Mouse (Mus musculus) right cerebral cortex, postnatal 14 days (tissue): Measurements from ENCODE around the gene Ptch2.

ENCODE experiments used
- DNase-seq: peaks from one replicate; pipeline ENCODE4 v3.0.0; 2022

Gene Ptch2

DNA sequence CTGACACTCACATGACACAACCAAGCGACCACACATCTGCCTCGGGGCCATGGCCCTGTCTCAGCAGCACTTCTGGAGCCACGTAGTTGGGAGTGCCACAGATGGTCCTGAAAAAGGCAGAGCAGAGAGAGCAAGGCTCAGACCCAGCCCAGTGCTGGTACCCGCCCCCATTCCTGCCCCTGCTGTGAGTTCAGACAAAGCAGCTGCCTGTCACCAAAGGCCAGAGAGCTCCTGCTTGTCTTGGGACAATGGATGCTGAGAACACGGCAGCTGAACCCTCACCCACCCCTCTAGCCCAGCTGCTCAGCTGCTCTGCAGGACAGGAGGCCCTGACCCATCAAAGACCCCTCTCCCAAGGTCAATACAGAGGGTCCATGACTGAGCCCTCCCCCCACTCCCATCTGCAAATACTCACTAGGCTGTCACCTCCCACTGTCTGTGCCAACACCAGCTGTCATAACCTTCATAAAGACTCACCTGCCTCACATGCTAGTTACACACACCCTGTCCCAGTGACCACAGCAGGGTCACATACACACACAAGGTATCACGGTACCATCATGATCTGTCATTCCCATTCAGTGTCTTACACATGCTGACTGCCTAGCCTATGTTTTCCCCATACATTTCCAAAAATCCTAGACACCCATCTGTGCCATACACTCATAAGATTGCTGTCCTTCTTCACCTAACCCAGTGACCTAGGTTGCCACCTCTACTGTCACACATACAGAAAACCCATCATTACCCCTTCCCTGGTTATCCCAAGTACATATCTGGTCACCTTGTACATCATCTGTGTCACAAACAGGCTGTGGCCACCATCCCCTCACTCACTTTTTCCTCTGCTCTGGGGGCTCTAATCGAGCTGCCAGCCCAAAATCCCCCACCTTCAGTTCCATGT lies 36.3 kb downstream of the Ptch2 start:
- DNase-seq, result no peak

DNA sequence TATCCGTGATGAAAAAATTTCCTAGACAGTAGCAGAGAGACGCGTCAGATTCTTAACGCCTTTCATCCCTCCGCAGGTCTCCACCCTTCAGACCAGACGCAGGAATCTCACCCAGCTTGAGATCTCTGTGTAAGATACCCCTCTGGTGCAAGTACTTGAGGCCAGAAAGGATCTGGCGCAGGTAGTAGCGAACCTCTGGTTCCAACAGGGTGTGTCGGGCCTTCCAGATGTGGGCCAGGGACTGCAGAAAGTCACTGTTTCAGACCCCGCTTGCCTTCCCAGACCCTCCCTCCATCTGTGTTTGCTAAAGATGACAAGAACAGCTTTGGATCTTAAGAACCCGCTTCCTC lies 36.9 kb downstream of the Ptch2 start:
- no peak for DNase-seq

DNA sequence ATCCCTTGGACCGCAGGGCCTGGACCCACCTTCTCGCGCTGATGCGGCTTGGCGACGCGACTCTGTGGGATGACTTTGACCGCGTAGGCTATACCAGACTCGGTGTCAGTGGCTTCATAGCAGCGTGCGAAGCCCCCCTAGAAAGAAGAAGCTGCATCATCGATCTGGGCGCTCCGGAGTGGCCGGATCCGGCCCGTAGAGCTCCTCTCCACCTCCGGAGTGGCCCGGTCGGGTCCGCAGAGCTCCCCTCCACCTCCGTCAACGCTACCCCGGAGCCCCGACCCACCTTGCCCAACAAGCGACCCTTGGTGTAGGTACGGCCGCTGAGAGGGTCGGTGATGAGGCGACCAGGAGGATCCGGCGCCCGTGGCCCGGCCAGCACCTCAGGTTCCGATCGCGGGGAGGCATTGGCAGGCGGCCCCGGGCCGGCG lies 37.5 kb downstream of the Ptch2 start:
- no peak for DNase-seq

DNA sequence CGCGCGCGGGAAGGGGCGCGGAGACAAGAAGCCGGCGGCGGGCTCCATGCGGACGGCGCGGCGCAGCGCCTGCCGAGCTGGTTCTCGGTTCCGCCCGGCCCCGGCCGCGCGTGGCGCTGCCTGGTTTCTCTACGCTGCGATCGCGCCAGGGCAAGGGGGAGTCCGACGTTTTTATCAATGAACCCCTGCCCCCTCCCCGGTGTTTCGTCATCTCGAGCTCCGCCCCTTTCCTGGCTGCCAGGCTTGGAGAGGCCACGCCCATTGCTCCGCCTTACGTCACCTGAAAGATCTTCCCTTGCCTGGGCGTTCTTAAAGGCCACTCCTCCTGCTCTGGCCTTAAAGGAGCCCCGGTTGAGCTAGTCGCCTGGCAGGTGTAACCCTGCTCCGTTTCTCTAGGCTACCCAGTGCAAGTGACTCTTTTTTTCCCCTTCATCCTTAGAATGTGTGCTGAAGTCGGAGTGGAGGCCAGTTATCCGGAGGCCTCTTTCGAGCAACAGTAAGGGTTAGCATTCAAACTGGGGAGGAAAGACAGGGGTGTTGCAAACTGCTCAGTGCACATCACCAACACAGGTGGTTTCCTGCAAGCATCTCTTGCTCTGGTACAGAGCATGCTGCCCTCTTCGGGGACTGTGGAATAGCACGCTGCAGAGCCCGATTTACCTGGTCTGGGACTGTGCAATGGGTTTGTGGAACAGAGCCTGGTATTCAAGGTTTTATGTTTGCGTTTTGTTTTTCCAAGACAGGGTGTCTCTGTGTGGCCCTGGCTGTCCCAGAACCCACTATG lies 38.1 kb downstream of the Ptch2 start, which contains the start of gene Plk3:
TSS of gene Plk3 (minus strand) at position 147 of the 784 bp plus-strand sequence.
- DNase-seq, result peak; percentile 97

DNA sequence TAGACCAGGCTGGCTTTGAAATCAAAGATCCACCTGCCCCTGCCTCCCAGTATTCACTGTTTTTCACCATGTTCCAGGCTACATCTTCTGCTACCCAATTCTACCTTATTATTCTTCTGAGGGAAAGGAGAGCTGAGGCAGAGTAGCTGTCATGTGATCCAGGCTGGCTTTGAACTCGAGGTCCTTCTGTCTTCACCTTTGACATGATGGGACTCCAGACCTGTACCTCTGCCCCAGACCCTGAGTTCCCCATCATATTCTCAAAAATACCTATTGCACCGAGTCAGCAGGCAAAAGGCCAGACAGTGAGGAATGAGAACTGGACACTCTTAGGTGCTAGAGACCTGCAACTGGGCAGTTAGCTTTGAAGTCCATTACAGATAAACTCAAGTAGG lies 38.7 kb downstream of the Ptch2 start:
- no peak for DNase-seq

DNA sequence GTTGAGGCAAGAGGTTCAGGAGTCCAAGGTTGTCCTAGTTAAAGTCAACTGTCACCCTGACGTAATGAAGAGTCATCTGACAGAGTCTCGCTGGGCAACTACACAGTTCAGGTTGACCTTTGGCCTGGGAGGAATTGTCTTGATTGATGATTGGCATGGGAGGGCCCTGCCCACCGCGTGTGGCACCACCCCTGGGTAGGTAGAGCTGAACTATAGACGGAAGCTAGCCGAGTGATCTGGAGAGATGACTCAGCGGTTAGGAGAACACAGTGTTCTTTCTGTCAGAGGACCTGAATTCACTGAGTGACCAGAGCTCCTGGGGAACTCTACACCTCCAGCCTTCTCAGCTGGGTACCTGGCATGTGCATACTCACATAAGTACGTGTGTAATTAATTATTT lies 40.2 kb downstream of the Ptch2 start:
- no peak for DNase-seq

DNA sequence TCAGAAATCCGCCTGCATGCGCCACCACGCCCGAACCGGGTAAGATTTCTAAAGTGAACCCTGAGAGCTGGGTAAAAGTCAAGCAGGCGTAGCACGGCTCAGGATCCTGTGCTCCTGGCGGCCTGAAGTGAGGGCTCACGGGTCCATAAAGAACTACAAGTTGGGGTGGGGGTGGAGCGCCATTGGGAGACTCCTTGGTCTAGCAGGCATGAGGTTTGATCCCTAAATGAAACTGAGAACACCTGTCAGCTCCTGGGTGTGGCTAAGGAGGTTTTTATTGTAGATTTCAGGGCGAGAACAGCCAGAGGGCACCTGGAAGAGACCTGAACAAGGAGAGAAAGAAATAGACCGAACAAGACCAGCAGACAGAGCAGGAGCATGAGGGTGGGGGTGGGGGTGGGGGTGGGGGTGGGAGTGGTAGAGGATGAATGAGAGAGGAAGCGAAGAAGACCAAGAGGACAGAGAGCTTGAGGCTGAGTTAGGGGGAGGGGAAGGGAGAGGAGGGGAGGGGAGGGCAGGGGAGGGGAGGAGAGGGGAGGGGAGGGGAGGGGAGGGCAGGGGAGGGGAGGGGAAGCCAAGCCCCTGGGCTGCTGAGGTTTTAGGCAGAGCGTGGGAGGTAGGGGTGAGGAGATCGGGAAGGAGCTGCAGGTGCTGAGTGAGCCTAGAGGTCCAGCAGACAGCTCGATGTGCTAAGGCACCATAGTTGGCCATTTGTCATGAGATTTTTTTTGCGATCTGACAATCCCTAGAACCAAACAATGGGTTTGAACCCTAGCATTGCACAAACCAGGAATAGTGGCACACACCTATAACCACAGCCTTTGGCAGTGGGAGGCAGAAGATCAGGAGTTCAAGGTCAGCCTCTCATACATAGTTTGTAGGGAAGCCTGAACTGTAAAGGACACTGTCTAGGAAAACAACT lies 42.7 kb downstream of the Ptch2 start:
- DNase-seq, result no peak

DNA sequence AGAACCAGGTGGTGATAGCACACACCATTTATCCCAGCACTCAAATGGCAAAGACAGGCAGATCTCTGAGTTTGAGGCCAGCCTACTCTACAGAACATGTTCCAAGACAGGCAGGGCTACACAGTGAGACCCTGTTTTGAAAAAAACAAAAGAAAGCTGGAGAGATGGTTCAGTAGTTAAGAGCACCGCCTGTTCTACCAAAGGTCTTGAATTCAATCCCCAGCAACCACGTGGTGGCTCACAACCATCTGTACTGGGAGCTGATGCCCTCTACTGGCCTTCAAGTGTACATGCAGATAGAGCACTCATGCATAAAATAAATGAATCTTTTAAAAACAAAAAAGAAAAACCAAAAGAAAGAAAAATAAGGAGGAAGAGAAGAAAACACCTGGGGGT lies 43.3 kb downstream of the Ptch2 start:
- no peak for DNase-seq

DNA sequence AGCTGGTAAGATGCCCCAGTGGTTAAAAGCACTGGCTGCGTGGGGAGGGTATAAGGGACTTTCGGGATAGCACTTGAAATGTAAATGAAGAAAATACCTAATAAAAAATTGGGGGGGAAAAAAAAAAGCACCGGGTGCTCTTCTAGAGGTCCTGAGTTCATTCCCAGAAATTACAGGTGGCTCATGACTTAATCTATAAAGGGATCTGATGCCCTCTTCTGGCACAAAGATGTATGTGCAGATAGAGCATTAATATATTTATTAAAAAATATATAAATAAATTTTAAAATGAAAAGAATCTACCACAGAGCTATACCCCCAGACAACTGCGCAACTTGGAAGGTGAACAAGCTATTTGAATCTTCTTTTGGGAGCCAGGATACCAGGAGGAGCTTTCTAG lies 44.7 kb downstream of the Ptch2 start:
- no peak for DNase-seq

DNA sequence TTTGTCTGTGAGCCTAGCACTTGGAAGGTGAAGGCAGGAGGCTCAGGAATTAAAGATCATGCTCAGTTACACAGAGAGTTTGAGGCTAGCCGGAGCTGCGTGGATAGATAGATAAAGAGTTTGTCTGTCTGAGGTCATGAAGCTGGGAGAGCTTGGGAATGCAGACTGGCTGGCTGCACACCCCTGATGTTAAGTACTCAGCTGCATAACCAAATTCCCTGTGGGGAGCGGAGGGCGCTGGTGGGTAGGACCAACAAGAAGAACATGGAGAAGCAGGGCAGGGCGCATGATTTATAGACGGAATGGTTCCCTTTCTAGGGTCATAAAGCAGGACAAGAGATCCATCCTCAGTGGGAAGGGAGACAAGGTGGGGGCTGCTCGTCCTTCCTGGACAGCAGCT lies 47.1 kb downstream of the Ptch2 start:
- no peak for DNase-seq

DNA sequence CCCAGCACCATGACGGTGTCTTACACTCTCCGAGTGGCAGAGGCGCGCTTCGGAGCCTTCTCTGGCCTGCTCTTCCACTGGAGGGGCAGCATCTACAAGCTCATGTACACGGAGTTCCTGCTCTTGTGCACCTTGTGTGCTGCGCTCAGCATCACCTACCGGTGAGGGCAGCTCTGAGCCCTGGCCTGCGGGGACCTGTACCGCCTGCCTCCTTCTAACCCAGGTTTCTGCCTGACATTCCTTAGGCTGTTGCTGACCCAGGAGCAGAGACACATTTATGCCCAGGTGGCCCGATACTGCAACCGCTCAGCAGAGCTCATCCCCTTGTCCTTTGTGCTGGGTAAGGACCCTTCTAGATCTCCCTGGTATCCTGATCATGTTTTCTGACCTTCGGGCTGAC lies 49.4 kb downstream of the Ptch2 start:
- no peak for DNase-seq

DNA sequence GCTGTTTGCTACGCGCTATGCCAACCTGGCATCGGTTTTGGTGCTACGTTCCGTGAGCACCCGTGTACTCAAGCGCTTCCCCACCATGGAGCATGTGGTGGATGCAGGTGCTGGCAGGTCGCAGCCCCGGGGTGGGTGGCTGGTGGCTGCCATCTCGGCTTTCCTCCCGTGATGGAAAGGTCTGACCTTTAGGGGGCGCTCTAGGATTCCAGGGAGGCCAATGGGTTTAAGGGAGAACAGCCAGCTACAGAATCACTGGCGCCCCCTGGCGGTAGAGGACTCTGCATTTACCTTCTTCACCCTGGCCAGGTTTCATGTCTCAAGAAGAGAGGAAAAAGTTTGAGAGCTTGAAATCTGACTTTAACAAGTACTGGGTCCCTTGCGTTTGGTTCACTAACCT lies 50.3 kb downstream of the Ptch2 start:
- DNase-seq, result peak; percentile 83

DNA sequence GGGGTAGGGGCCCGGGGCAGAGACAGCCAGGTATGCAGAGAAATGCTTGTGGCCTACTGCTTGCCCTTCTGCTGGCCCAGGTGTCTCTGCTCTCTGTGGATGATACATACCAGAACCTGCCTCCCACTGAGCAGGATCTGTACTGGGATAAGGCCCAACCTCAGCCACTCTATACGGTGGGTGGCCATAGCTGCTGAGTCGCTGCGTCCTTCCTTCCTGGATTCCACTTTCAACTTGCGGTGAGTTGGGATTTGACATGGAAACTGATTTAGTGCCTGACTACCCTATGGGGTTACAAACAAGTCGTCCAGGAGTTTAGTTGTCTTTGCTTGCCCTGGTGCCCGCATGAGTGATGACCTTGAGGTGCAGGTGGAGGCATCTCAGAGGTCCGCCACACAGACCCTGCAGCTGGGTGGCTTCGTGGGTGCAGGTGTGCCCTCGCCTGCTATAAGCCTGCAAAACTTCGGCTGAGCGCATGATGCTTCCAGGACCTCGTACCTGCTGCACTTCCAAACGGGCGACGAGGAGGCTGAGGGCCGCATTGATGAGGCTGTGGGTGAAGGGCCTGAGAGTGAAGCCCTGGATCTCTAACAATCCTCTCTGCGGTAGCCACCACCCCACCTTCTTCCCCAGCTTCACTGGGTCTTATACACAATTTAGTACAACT lies 52.3 kb downstream of the Ptch2 start:
- DNase-seq, result no peak

DNA sequence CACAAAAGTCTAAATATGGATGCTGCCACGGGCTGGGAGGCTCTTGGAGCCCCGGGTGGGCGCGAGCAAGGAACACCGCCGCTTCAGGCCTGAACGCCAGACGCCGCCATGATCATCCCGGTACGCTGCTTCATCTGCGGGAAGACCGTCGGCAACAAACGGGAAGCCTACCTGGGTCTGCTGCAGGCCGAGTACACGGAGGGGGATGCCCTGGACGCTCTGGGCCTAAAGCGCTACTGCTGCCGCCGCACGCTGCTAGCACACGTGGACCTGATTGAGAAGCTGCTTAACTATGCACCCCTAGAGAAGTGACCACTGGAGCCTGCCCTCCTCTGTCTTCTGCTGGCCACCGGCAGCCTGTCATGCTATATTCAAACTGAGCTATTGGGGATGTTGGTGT lies 52.9 kb downstream of the Ptch2 start:
- no peak for DNase-seq

DNA sequence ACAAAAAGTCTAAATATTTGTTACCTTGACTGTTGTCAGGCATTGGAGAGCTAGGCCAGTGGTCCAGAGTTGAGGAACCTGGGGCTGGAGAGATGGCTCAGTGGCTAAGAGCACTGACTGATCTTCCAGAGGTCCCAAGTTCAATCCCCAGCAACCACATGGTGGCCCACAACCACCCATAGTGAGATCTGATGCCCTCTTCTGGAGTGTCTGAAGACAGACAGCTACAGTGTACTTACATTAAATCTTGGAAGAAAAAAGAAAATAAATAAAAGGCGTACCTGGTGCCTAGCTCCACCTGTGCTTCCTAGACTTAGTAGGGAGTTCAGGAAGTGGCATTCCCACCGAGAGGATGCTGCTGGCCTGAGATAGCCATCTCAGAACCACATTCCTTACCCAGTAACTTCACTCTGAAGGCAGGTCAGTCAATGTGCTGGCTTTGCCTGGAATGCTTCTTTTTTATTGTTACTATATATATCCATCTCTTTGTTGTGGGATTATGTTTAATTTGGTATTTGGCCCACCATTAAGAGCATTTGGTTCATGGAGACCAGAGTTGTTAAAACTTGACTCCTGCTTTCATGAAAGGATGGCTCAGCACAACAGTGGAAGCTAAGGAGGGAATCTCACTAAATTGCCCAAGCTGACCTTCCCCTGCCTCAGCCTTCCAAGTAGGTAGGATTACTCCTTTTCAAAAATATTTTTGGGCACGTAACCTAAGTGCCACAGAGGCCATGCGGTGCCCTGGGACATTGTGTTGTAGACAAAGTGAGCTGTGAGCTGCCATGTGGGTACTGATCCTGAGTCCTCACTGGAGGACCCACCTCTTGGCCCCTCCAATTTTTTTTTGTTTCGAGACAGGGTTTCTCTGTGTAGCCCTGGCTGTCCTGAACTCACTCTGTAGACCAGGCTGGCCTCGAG lies 53.7 kb downstream of the Ptch2 start:
- DNase-seq, result no peak

DNA sequence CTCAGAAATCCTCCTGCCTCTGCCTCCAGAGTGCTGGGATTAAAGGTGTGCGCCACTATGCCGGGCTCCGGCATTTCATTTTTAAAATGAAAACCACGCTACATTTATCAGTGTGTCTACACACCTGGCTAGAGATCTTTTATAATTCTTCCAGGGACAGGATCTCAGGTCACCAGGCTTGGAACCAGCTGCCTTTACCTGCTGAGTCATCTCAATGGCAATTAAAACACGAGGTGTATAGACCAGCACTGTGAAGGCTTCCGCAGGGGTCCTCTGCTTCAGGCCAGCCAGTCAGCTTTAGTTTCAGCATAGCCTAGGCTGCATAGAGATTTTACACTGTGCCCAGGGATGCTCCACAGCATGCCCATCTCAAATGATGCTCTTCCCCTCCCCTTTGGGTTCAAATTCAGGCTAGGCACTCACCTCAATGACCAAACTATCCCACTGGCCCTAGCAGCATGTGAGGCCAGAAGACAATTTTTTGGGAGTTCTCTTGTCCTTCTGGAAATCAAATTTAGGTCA lies 54.4 kb downstream of the Ptch2 start:
- no peak for DNase-seq

DNA sequence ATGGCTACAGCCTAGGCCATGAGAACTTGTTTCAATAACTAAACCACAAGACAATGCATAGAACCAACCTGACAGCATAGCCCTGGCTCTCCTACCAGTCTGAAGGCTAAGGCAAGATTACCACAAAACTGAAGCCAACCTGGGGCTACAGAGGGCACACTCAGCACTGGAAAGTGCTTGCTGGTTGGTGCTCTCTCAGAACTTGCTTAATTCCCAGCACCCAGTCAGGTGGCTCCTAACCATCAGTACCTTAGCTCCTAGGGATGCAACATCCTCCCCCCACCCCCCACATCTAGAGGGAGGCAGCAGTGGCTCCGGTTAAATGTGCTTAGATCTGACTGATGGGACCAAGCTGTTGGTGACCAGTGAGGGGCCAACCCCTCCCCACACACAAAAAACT lies 55.5 kb downstream of the Ptch2 start:
- no peak for DNase-seq

DNA sequence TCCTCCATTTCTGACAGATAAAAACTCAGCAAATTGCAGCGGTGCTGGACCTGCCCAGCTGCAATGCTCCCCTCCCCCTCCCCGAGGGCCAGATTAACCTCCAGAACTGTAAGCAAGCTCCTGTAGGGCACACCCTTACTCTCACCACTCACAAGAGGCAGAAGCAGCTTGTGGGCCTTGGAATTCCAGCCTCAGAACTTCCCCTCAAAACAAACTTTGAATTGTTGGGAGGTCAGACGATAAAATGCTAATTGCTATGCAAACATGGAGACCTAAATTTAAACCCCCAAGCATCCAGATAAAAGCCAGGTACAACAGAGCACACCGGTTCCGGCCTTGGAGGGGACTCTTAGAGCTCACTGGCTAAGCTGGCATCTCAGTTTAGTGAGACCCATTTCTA lies 56.8 kb downstream of the Ptch2 start:
- no peak for DNase-seq

DNA sequence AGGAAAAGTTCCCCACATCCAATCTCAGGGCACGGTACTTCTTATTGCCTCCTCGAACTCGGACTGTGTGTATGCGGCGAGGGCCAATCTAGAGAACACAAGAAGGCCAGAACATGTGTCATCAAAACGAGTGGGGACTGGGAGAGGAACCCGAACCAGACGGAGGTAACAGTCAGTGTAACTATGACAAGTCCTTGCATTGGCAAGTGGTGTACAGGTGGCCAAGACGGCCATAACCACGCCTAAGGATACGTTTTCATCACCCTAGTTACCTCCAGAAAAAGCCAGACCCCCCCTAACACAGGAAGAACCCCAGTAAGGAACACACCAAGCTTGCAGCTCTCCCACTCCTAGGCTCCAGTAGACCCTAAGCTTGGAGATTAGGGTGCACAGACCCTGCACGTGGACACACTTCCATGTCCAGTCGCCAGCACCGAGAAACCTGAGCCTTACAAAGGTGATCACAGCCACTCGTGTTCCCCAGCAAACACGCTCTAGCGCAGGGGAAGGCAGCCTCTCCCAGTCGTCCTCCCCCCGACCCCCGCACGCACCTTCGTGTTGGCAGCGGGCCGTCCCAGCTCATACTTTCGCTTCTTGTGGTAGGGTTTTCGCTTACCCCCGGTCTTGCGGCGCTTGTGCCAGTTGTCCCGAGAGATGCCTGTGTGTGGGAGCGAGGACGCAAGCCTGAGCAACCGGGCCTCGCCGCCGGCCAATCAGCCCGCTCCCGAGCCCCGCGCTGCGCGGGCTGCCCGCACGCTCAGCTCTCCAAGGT lies 59.3 kb downstream of the Ptch2 start:
- DNase-seq, result no peak

DNA sequence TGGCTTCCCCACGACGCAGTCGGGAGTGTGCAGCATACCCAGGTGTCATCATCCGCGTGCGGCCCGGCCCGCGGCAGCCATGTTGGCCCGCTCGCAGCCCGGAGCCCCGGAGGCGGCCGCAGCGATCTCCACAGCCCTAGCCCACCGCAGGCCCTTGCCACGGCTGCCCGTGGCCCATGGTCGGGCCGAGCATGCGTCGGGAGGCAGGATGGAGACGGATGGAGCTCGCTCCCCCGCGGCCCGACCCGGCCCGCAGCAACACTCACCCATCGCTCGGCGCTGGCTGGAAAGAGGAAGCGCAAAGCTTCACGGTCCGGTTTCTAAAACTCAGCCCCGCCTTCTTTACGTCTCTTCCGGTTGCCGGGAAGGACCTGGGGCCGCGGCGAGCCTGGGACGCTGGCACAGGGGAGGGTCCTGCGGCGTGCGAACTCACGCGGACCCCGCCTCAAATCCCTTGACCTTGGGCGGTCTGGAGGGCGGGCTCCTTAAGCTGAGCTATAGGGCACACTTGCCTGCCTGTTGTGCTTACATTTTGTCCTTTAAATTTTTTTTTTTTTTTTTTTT lies 60.0 kb downstream of the Ptch2 start, which contains the start of gene Rps8:
TSS of gene Rps8 (minus strand) at position 452 of the 564 bp plus-strand sequence.
- peak; percentile 81 for DNase-seq
